In the genomic region with DNA sequence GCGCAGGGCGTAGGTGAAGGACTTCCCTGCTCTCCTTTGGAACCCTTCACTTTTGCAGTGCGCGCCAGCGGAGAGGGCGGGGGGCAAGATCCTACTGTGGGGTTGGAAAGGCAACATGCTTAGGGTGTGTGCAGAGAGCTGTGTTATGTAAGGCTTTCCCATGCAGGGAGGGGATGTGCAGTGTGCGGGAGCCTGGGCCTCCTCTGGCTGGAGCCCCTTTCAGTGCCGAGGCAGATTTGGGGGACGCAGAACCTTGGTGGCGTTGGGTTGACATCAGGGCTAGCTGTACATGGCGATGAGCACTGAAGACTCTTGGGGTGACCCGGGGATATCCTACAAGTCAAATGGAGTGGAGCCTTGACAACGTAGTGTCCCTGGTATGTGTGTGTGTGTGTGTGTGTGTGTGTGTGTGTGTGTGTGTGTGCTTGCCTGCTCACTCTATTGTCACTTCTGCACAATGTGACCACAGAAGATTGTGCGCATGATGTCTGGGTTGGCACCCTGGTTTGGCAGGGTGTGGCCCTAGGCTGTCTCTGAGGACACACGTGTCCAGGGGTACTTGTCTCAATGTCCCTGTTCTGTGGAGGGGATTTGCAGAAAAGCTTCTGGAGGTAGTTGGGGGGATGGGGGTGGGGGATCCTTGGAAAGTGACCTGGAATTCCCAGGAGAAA, we compare ENCODE assay signal across 8 mouse cellular contexts. TPM values are rescaled to one million over a fixed set of nuclear protein-coding genes. Genes with fewer than 3 reads are reported as not detected.
DNase-seq lines count a peak whose midpoint lies in the region; ATAC-seq and TF ChIP-seq lines count a peak whose summit lies in the region.

No protein-coding gene starts in this region.

- peak overlapping the region; percentile 96 for H3K9ac ChIP-seq in embryonic facial prominence, embryonic 14.5 days (ENCODE audit: low read depth, low read length)
- peak overlapping the region; percentile 78 for H3K9ac ChIP-seq in limb, embryonic 11.5 days (ENCODE audit: low read length)
- 0 out of 2 replicates have a peak overlapping the region, but pooled peaks have one; percentile 48 for H3K9ac ChIP-seq in midbrain, postnatal 0 days (replicated peaks; ENCODE audit: low read length, poor library complexity, severe bottlenecking)

- H3K36me3 ChIP-seq in embryonic facial prominence, embryonic 14.5 days (ENCODE audit: control insufficient read depth, insufficient read depth, low read length), result no peaks in the 10 kb centered on the region
- H3K36me3 ChIP-seq in limb, embryonic 11.5 days (ENCODE audit: control insufficient read depth, insufficient read depth, low read length), result no peaks in the 10 kb centered on the region
- H3K36me3 ChIP-seq in midbrain, postnatal 0 days (ENCODE audit: insufficient read depth, low read length), result no peaks in the 10 kb centered on the region

- DNase-seq in lung, adult 18-20 months, result peak; percentile 58 to 69
- DNase-seq in lung, postnatal 14 days, result no peak
- no peak for DNase-seq in embryonic facial prominence, embryonic 14.5 days (ENCODE audit: low spot score)
- no peak for DNase-seq in limb, embryonic 11.5 days (ENCODE audit: low spot score)
- no peak for DNase-seq in midbrain, postnatal 0 days (ENCODE audit: low spot score)
- no peak for DNase-seq in urinary bladder, adult 2 months (ENCODE audit: low spot score)
- no peak for DNase-seq in ovary, postnatal 10 days (ENCODE audit: low spot score)
- no peak for DNase-seq in urinary bladder, postnatal 25 days (ENCODE audit: low spot score)

- peak; percentile 73 for ATAC-seq in embryonic facial prominence, embryonic 14.5 days (ENCODE audit: low read depth)
- ATAC-seq in limb, embryonic 11.5 days (ENCODE audit: insufficient number of reproducible peaks, low FRiP score, low TSS enrichment, low read depth), result peak; percentile 65
- peak; percentile 31; the same call in 1 of the 2 replicates for ATAC-seq in midbrain, postnatal 0 days (ENCODE audit: low FRiP score)

- peak overlapping the region; percentile 81 for H3K4me2 ChIP-seq in embryonic facial prominence, embryonic 14.5 days (ENCODE audit: low read depth, low read length)
- H3K4me2 ChIP-seq in limb, embryonic 11.5 days (ENCODE audit: low read depth, severe bottlenecking), result peak overlapping the region; percentile 91
- peak overlapping the region; percentile 75 for H3K4me2 ChIP-seq in midbrain, postnatal 0 days (ENCODE audit: low read depth, low read length, poor library complexity, severe bottlenecking)

- no peaks in the 10 kb centered on the region for H3K27me3 ChIP-seq in embryonic facial prominence, embryonic 14.5 days (replicated peaks; ENCODE audit: control insufficient read depth, insufficient read depth, low read length)
- 0 out of 2 replicates have a peak, but pooled peaks cover 6% of the 10 kb centered on the region for H3K27me3 ChIP-seq in limb, embryonic 11.5 days (ENCODE audit: control insufficient read depth, insufficient read depth, low read length)
- H3K27me3 ChIP-seq in midbrain, postnatal 0 days (ENCODE audit: insufficient read depth, low read length), result peaks cover 35% of the 10 kb centered on the region

- peak overlapping the region; percentile 92 for H3K4me3 ChIP-seq in embryonic facial prominence, embryonic 14.5 days (ENCODE audit: low read depth, low read length)
- peak overlapping the region; percentile 78 for H3K4me3 ChIP-seq in limb, embryonic 11.5 days (ENCODE audit: low read depth, low read length)
- H3K4me3 ChIP-seq in midbrain, postnatal 0 days (ENCODE audit: low read depth, low read length), result peak overlapping the region; percentile 44

- peaks cover 56% of the 10 kb centered on the region for H3K4me1 ChIP-seq in embryonic facial prominence, embryonic 14.5 days (ENCODE audit: control insufficient read depth, insufficient read depth, low read length)
- peaks cover 31% of the 10 kb centered on the region for H3K4me1 ChIP-seq in limb, embryonic 11.5 days (ENCODE audit: control insufficient read depth, insufficient read depth, low read length)
- H3K4me1 ChIP-seq in midbrain, postnatal 0 days (ENCODE audit: insufficient read depth, low read length), result peaks cover 6% of the 10 kb centered on the region

- H3K27ac ChIP-seq in embryonic facial prominence, embryonic 14.5 days (replicated peaks; ENCODE audit: low read depth, low read length), result peak overlapping the region; percentile 99
- H3K27ac ChIP-seq in limb, embryonic 11.5 days (replicated peaks; ENCODE audit: low read depth, low read length), result peak overlapping the region; percentile 83
- H3K27ac ChIP-seq in midbrain, postnatal 0 days (ENCODE audit: low read depth, low read length), result no peak overlapping the region

- H3K9me3 ChIP-seq in embryonic facial prominence, embryonic 14.5 days (ENCODE audit: control insufficient read depth, low read length), result no peaks in the 10 kb centered on the region
- H3K9me3 ChIP-seq in limb, embryonic 11.5 days (ENCODE audit: control insufficient read depth, low read length), result no peaks in the 10 kb centered on the region
- H3K9me3 ChIP-seq in midbrain, postnatal 0 days (ENCODE audit: low read length), result no peaks in the 10 kb centered on the region

- TF ChIP-seq CTCF in midbrain, postnatal 0 days (IDR thresholded peaks at IDR 0.05), result no peak

- WGBS in embryonic facial prominence, embryonic 14.5 days, result 7% methylated on average over 14 of the region's 15 CpGs
- 19% methylated on average over 15 of the region's 15 CpGs for WGBS in limb, embryonic 11.5 days
- WGBS in midbrain, postnatal 0 days, result 17% methylated on average over 15 of the region's 15 CpGs

RNA-seq across cellular contexts. Expression of a gene that starts 1.5 kb away (rescaled TPM):
- 44.8 and 57.6 TPM in 2 replicates for polyA plus RNA-seq in embryonic facial prominence, embryonic 14.5 days (2014; fragmentation: Nextera tagmentation; extraction: Ambion mirVana)
- 7.7 and 8.9 TPM in 2 replicates for polyA plus RNA-seq in limb, embryonic 11.5 days (2014; fragmentation: Nextera tagmentation; extraction: Ambion mirVana)
- total RNA-seq in midbrain, postnatal 0 days (2014; rRNA removed), result 13.0 and 19.2 TPM in 2 replicates
- polyA plus RNA-seq in midbrain, postnatal 0 days (2015; fragmentation: Nextera tagmentation; extraction: Ambion mirVana), result 4.4 and 5.7 TPM in 2 replicates
- polyA plus RNA-seq in urinary bladder, adult 2 months (2012; rRNA removed), result 126 and 168 TPM in 2 replicates

RNA-seq across cellular contexts. Expression of a gene that starts 23.7 kb away (rescaled TPM):
- 469 and 503 TPM in 2 replicates for polyA plus RNA-seq in embryonic facial prominence, embryonic 14.5 days (2014; fragmentation: Nextera tagmentation; extraction: Ambion mirVana)
- 567 and 588 TPM in 2 replicates for polyA plus RNA-seq in limb, embryonic 11.5 days (2014; fragmentation: Nextera tagmentation; extraction: Ambion mirVana)
- 496 and 583 TPM in 2 replicates for total RNA-seq in midbrain, postnatal 0 days (2014; rRNA removed)
- 258 and 265 TPM in 2 replicates for polyA plus RNA-seq in midbrain, postnatal 0 days (2015; fragmentation: Nextera tagmentation; extraction: Ambion mirVana)
- 398 and 489 TPM in 2 replicates for polyA plus RNA-seq in urinary bladder, adult 2 months (2012; rRNA removed)

RNA-seq across cellular contexts. Expression of a gene that starts 36.9 kb away (rescaled TPM):
- 24.7 and 27.8 TPM in 2 replicates for polyA plus RNA-seq in embryonic facial prominence, embryonic 14.5 days (2014; fragmentation: Nextera tagmentation; extraction: Ambion mirVana)
- polyA plus RNA-seq in limb, embryonic 11.5 days (2014; fragmentation: Nextera tagmentation; extraction: Ambion mirVana), result 33.2 and 35.2 TPM in 2 replicates
- 18.1 and 19.0 TPM in 2 replicates for total RNA-seq in midbrain, postnatal 0 days (2014; rRNA removed)
- 15.1 and 18.4 TPM in 2 replicates for polyA plus RNA-seq in midbrain, postnatal 0 days (2015; fragmentation: Nextera tagmentation; extraction: Ambion mirVana)
- 21.8 and 24.1 TPM in 2 replicates for polyA plus RNA-seq in urinary bladder, adult 2 months (2012; rRNA removed)

RNA-seq across cellular contexts. Expression of a gene that starts 48.9 kb away (rescaled TPM):
- polyA plus RNA-seq in embryonic facial prominence, embryonic 14.5 days (2014; fragmentation: Nextera tagmentation; extraction: Ambion mirVana), result 39.7 and 43.6 TPM in 2 replicates
- 58.5 and 62.0 TPM in 2 replicates for polyA plus RNA-seq in limb, embryonic 11.5 days (2014; fragmentation: Nextera tagmentation; extraction: Ambion mirVana)
- 64.3 and 65.6 TPM in 2 replicates for total RNA-seq in midbrain, postnatal 0 days (2014; rRNA removed)
- 73.6 and 77.9 TPM in 2 replicates for polyA plus RNA-seq in midbrain, postnatal 0 days (2015; fragmentation: Nextera tagmentation; extraction: Ambion mirVana)
- 29.9 and 47.6 TPM in 2 replicates for polyA plus RNA-seq in urinary bladder, adult 2 months (2012; rRNA removed)

Comparison
In these comparisons a context has a peak if more than half of its experiments do, and no peak if none do; other contexts are left out.
1. DNase-seq: peak in lung, adult 18-20 months (2 of 2); none in lung, postnatal 14 days (single experiment), embryonic facial prominence, embryonic 14.5 days (single experiment), limb, embryonic 11.5 days (single experiment), midbrain, postnatal 0 days (single experiment), urinary bladder, adult 2 months (single experiment), ovary, postnatal 10 days (single experiment) and urinary bladder, postnatal 25 days (single experiment).
2. Peak in every context shown above with its lines, with median percentiles within 50 percentile points of each other: ATAC-seq, H3K4me2 ChIP-seq, H3K4me3 ChIP-seq and H3K9ac ChIP-seq.